Mouse (Mus musculus) cerebellum, adult 2 months (tissue): ENCODE measurements at regions not wholly inside any gene's neighbourhood (a gene's known extent, or its start where the extent isn't known, plus 50 kb on each side); places are given as distances from the start of the nearest gene placed in this dataset.

Experiments
- CTCF ChIP-seq: fragments of 200-500 bp; IDR thresholded peaks from 2 replicates; pipeline ENCODE4 v1.5.1; 2011; ENCODE audit warnings: low read depth, mild to moderate bottlenecking, control low read depth, low read length, moderate library complexity, borderline replicate concordance; ENCODE audit not compliant: insufficient read depth
- POLR2A ChIP-seq: fragments of 200-500 bp; IDR thresholded peaks from 2 replicates; pipeline ENCODE4 v1.6.1; 2011; ENCODE audit warnings: low read length, control low read depth, borderline replicate concordance; ENCODE audit not compliant: insufficient read depth

- TF ChIP-seq POLR2A, result no peak
- TF ChIP-seq CTCF, result no peak
Measured at GRCm38 (mm10) chr10:118011687-118012567, 129.7 kb upstream of the Mdm1 start.
